Mouse (Mus musculus) forebrain, embryonic 10.5 days (tissue): ENCODE measurements around the gene Ank2. TPM values are rescaled to one million over a fixed set of nuclear protein-coding genes. Genes with fewer than 3 reads are reported as not detected.

Experiments
- DNase-seq: peaks from one replicate; pipeline ENCODE4 v3.0.0-alpha.2; 2017; ENCODE audit warnings: low spot score; ENCODE audit errors: extremely low spot score
- H3K27ac ChIP-seq: fragments of 300-500 bp; sonication (generic); 2 replicates; pipeline ENCODE4 v1.5.1; 2016; ENCODE audit warnings: mild to moderate bottlenecking
- H3K27me3 ChIP-seq: fragments of 300-500 bp; sonication (generic); 2 replicates; pipeline ENCODE4 v1.6.1; 2016; ENCODE audit warnings: mild to moderate bottlenecking; ENCODE audit not compliant: poor library complexity, severe bottlenecking
- H3K36me3 ChIP-seq: fragments of 300-500 bp; sonication (generic); replicated peaks from 2 replicates; pipeline ENCODE4 v1.6.1; 2016; ENCODE audit warnings: mild to moderate bottlenecking, moderate library complexity
- H3K4me1 ChIP-seq: fragments of 300-500 bp; sonication (generic); 2 replicates; pipeline ENCODE4 v1.6.1; 2016
- H3K4me3 ChIP-seq: fragments of 300-500 bp; sonication (generic); 2 replicates; pipeline ENCODE4 v1.5.1; 2016; ENCODE audit warnings: mild to moderate bottlenecking, moderate library complexity
- H3K9me3 ChIP-seq: fragments of 300-500 bp; sonication (generic); 2 replicates; pipeline ENCODE4 v1.6.1; 2016; ENCODE audit warnings: mild to moderate bottlenecking, moderate library complexity
- WGBS: fragments of 180-500 bp; shearing (Covaris S2); methylation state at CpG from one replicate; pipeline ENCODE4 v1.1.7; 2016; 5-methylcytosine and 5-hydroxymethylcytosine counted together
- polyA plus RNA-seq: library from polyadenylated mRNA; unstranded; fragments of >200 nt; fragmentation: Nextera tagmentation; extraction: Ambion mirVana; gene quantifications from 2 replicates; pipeline ENCODE4 v1.2.1, GENCODE M21; 2016

The Ank2 gene
- polyA plus RNA-seq, 1 experiment from 2014 or later: 36.3 TPM

GRCm38 (mm10) chr3:127123376-127123775, 375.8 kb downstream of the Ank2 start:
- Histone ChIP-seq H3K9me3 (no peaks in the 10 kb centered on the region), H3K27ac (no peak overlapping the region), H3K4me3 (no peak overlapping the region), H3K4me1 (peaks cover 22% of the 10 kb centered on the region), H3K27me3 (0 out of 2 replicates have a peak, but pooled peaks cover 2% of the 10 kb centered on the region), H3K36me3 (no peaks in the 10 kb centered on the region)
- 57% methylated on average over 8 of the region's 8 CpGs for WGBS
- DNase-seq: peak; percentile 18

GRCm38 (mm10) chr3:127118777-127119176, 380.4 kb downstream of the Ank2 start:
- H3K36me3 ChIP-seq: no peaks in the 10 kb centered on the region
- 90% methylated on average over 4 of the region's 4 CpGs for whole genome bisulfite sequencing

GRCm38 (mm10) chr3:127116226-127116625, 382.9 kb downstream of the Ank2 start:
- Histone ChIP-seq H3K4me3 (no peak overlapping the region), H3K27ac (no peak overlapping the region), H3K4me1 (no peaks in the 10 kb centered on the region), H3K27me3 (no peaks in the 10 kb centered on the region), H3K9me3 (no peaks in the 10 kb centered on the region), H3K36me3 (no peaks in the 10 kb centered on the region)
- WGBS: 85% methylated on average over 6 of the region's 6 CpGs
- no peak for DNase-seq

More at GRCm38 (mm10) chr3:127118777-127119176, 380.4 kb downstream of the Ank2 start:
- Histone ChIP-seq H3K27me3 (no peaks in the 10 kb centered on the region), H3K27ac (no peak overlapping the region), H3K4me1 (peaks cover 8% of the 10 kb centered on the region), H3K9me3 (no peaks in the 10 kb centered on the region), H3K4me3 (no peak overlapping the region)
- no peak for DNase-seq

GRCm38 (mm10) chr3:127113238-127113637, 385.9 kb downstream of the Ank2 start:
- H3K27me3 ChIP-seq: no peaks in the 10 kb centered on the region

GRCm38 (mm10) chr3:127109413-127109812, 389.7 kb downstream of the Ank2 start:
- H3K27ac ChIP-seq: no peak overlapping the region
- H3K4me1 ChIP-seq: no peaks in the 10 kb centered on the region
- no peak for DNase-seq
- 0 out of 2 replicates have a peak, but pooled peaks cover 5% of the 10 kb centered on the region for H3K36me3 ChIP-seq
- H3K4me3 ChIP-seq: no peak overlapping the region
- peaks cover 10% of the 10 kb centered on the region; the same call in 1 of the 2 replicates for H3K9me3 ChIP-seq
- 73% methylated on average over 3 of the region's 3 CpGs for WGBS
- H3K27me3 ChIP-seq: no peaks in the 10 kb centered on the region

More at GRCm38 (mm10) chr3:127113238-127113637, 385.9 kb downstream of the Ank2 start:
- 88% methylated on average over 7 of the region's 7 CpGs for WGBS
- no peaks in the 10 kb centered on the region for H3K36me3 ChIP-seq
- no peaks in the 10 kb centered on the region for H3K9me3 ChIP-seq
- no peak overlapping the region for H3K4me3 ChIP-seq
- H3K4me1 ChIP-seq: no peaks in the 10 kb centered on the region
- no peak overlapping the region for H3K27ac ChIP-seq
- DNase-seq: no peak

GRCm38 (mm10) chr3:127108481-127108880, 390.7 kb downstream of the Ank2 start:
- Histone ChIP-seq H3K36me3 (0 out of 2 replicates have a peak, but pooled peaks cover 5% of the 10 kb centered on the region), H3K4me3 (no peak overlapping the region), H3K27me3 (no peaks in the 10 kb centered on the region), H3K4me1 (no peaks in the 10 kb centered on the region), H3K27ac (no peak overlapping the region), H3K9me3 (peaks cover 10% of the 10 kb centered on the region; the same call in 1 of the 2 replicates)
- no peak for DNase-seq
- WGBS: 84% methylated on average over 2 of the region's 2 CpGs

GRCm38 (mm10) chr3:127107281-127107680, 391.9 kb downstream of the Ank2 start:
- H3K27ac ChIP-seq: no peak overlapping the region
- 0 out of 2 replicates have a peak, but pooled peaks cover 5% of the 10 kb centered on the region for H3K36me3 ChIP-seq
- H3K27me3 ChIP-seq: no peaks in the 10 kb centered on the region
- no peak overlapping the region for H3K4me3 ChIP-seq
- WGBS: 87% methylated on average over 5 of the region's 5 CpGs
- no peak for DNase-seq
- peaks cover 10% of the 10 kb centered on the region; the same call in 1 of the 2 replicates for H3K9me3 ChIP-seq
- no peaks in the 10 kb centered on the region for H3K4me1 ChIP-seq

- DNase-seq: no peak
Observed at GRCm38 (mm10) chr3:127101326-127101725, 397.8 kb downstream of the Ank2 start.

GRCm38 (mm10) chr3:127097745-127098144, 401.4 kb downstream of the Ank2 start:
- no peaks in the 10 kb centered on the region for H3K36me3 ChIP-seq
- DNase-seq: no peak
- H3K9me3 ChIP-seq: no peaks in the 10 kb centered on the region
- no peaks in the 10 kb centered on the region for H3K27me3 ChIP-seq
- no peaks in the 10 kb centered on the region for H3K4me1 ChIP-seq
- WGBS: 95% methylated on average over 1 of the region's 1 CpGs
- no peak overlapping the region for H3K27ac ChIP-seq
- H3K4me3 ChIP-seq: no peak overlapping the region

More at GRCm38 (mm10) chr3:127101326-127101725, 397.8 kb downstream of the Ank2 start:
- 100% methylated on average over 1 of the region's 1 CpGs for WGBS
- no peak overlapping the region for H3K4me3 ChIP-seq
- H3K36me3 ChIP-seq: 0 out of 2 replicates have a peak, but pooled peaks cover 5% of the 10 kb centered on the region
- H3K4me1 ChIP-seq: no peaks in the 10 kb centered on the region
- H3K27me3 ChIP-seq: no peaks in the 10 kb centered on the region
- H3K9me3 ChIP-seq: peaks cover 10% of the 10 kb centered on the region; the same call in 1 of the 2 replicates
- no peak overlapping the region for H3K27ac ChIP-seq

GRCm38 (mm10) chr3:127097106-127097505, 402.0 kb downstream of the Ank2 start:
- WGBS: 89% methylated on average over 1 of the region's 1 CpGs
- Histone ChIP-seq H3K27me3 (no peaks in the 10 kb centered on the region), H3K27ac (no peak overlapping the region), H3K36me3 (no peaks in the 10 kb centered on the region), H3K4me1 (no peaks in the 10 kb centered on the region), H3K4me3 (no peak overlapping the region), H3K9me3 (no peaks in the 10 kb centered on the region)
- no peak for DNase-seq

- DNase-seq: no peak
- no peaks in the 10 kb centered on the region for H3K9me3 ChIP-seq
- H3K27ac ChIP-seq: no peak overlapping the region
- no peaks in the 10 kb centered on the region for H3K27me3 ChIP-seq
- no peaks in the 10 kb centered on the region for H3K36me3 ChIP-seq
- H3K4me1 ChIP-seq: no peaks in the 10 kb centered on the region
- WGBS: 91% methylated on average over 4 of the region's 4 CpGs
- H3K4me3 ChIP-seq: no peak overlapping the region
Observed at GRCm38 (mm10) chr3:127093631-127094030, 405.5 kb downstream of the Ank2 start.

GRCm38 (mm10) chr3:127087574-127087973, 411.6 kb downstream of the Ank2 start:
- no peak for DNase-seq
- WGBS: 100% methylated on average over 1 of the region's 1 CpGs
- no peaks in the 10 kb centered on the region for H3K27me3 ChIP-seq
- peaks cover 14% of the 10 kb centered on the region for H3K4me1 ChIP-seq
- no peak overlapping the region for H3K27ac ChIP-seq
- H3K36me3 ChIP-seq: no peaks in the 10 kb centered on the region
- no peaks in the 10 kb centered on the region for H3K9me3 ChIP-seq
- H3K4me3 ChIP-seq: no peak overlapping the region

- Histone ChIP-seq H3K27ac (0 out of 2 replicates have a peak overlapping the region, but pooled peaks have one; percentile 35), H3K36me3 (no peaks in the 10 kb centered on the region), H3K9me3 (no peaks in the 10 kb centered on the region), H3K27me3 (no peaks in the 10 kb centered on the region), H3K4me3 (no peak overlapping the region), H3K4me1 (peaks cover 14% of the 10 kb centered on the region)
- DNase-seq: no peak
- 38% methylated on average over 3 of the region's 3 CpGs for WGBS
Observed at GRCm38 (mm10) chr3:127086834-127087506, 412.2 kb downstream of the Ank2 start.
